Mouse (Mus musculus) embryonic facial prominence, embryonic 11.5 days (tissue): ENCODE measurements around the gene Lpxn. TPM values are rescaled to one million over a fixed set of nuclear protein-coding genes. Genes with fewer than 3 reads are reported as not detected.

Source experiments
- ATAC-seq: fragments of 200-750 bp; cut with Nextera tagmentation; replicated peaks from 2 replicates; pipeline ENCODE4 v1.8.0; 2017; ENCODE audit warnings: low read depth; ENCODE audit not compliant: insufficient number of reproducible peaks, low FRiP score, low TSS enrichment
- DNase-seq: peaks from one replicate; pipeline ENCODE4 v3.0.0-alpha.2; 2015; ENCODE audit warnings: low spot score
- H3K27ac ChIP-seq: fragments of 300-500 bp; sonication (generic); replicated peaks from 2 replicates; pipeline ENCODE4 v1.5.1; 2014; ENCODE audit warnings: mild to moderate bottlenecking, low read depth, low read length, control low read depth
- H3K27me3 ChIP-seq: fragments of 300-500 bp; sonication (generic); 2 replicates; pipeline ENCODE4 v1.6.1; 2014; ENCODE audit warnings: mild to moderate bottlenecking, low read length, moderate library complexity, mixed read lengths; ENCODE audit not compliant: control insufficient read depth, insufficient read depth
- H3K36me3 ChIP-seq: fragments of 300-500 bp; sonication (generic); replicated peaks from 2 replicates; pipeline ENCODE4 v1.6.1; 2014; ENCODE audit warnings: low read depth, mild to moderate bottlenecking, low read length, moderate library complexity, mixed read lengths; ENCODE audit not compliant: control insufficient read depth, insufficient read depth
- H3K4me1 ChIP-seq: fragments of 300-500 bp; sonication (generic); 2 replicates; pipeline ENCODE4 v1.6.1; 2014; ENCODE audit warnings: low read length, mixed read lengths; ENCODE audit not compliant: control insufficient read depth, insufficient read depth
- H3K4me2 ChIP-seq: fragments of 300-500 bp; sonication (generic); 2 replicates; pipeline ENCODE4 v1.6.1; 2014; ENCODE audit warnings: low read depth, mild to moderate bottlenecking, control low read depth, low read length, moderate library complexity
- H3K4me3 ChIP-seq: fragments of 300-500 bp; sonication (generic); 2 replicates; pipeline ENCODE4 v1.5.1; 2014; ENCODE audit warnings: low read depth, low read length, control low read depth
- H3K9ac ChIP-seq: fragments of 300-500 bp; sonication (generic); replicated peaks from 2 replicates; pipeline ENCODE4 v1.6.1; 2014; ENCODE audit warnings: mild to moderate bottlenecking, control low read depth, low read length
- H3K9me3 ChIP-seq: fragments of 300-500 bp; sonication (generic); replicated peaks from 2 replicates; pipeline ENCODE4 v1.6.1; 2016; ENCODE audit warnings: mild to moderate bottlenecking, low read length, inconsistent platforms, mixed read lengths; ENCODE audit not compliant: control insufficient read depth
- WGBS: fragments of 180-500 bp; shearing (Covaris S2); extraction: QIAGEN DNeasy Blood & Tissue Kit; methylation state at CpG from one replicate; pipeline ENCODE4 v1.1.7; 2014; 5-methylcytosine and 5-hydroxymethylcytosine counted together
- polyA plus RNA-seq: library from polyadenylated mRNA; unstranded; fragments of >200 nt; fragmentation: Nextera tagmentation; extraction: Ambion mirVana; gene quantifications from 2 replicates; pipeline ENCODE4 v1.2.1, GENCODE M21; 2014

The Lpxn gene
- polyA plus RNA-seq, 1 experiment from 2014 or later: 0.80 TPM

DNA sequence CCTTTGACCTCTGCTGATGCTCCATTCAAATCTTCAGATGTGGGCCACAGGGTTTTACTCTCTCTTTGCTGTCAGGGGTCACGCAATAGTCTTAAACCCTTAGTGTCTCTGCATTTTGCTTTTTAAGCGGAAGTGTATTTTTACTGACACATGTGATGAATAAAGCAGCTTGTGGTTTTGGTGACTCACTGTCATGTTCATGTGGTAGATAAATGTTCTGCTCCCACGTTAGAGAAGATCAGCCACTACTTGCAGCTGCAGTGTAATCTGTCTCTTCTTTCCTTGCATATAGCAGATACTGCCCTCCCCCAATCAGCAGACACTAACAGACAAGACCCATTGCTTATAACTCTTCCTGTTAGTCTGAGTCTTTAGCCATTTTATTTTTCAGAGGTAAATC is 37.6 kb downstream of the Lpxn start:
- no peak overlapping the region for H3K4me2 ChIP-seq
- WGBS: 78% methylated on average over 3 of the region's 3 CpGs

GRCm38 (mm10) chr19:12838507-12838906 is 42.5 kb downstream of the Lpxn start:
- Histone ChIP-seq H3K36me3 (no peaks in the 10 kb centered on the region), H3K27ac (no peak overlapping the region), H3K4me1 (no peaks in the 10 kb centered on the region), H3K9ac (no peak overlapping the region), H3K4me2 (no peak overlapping the region), H3K4me3 (no peak overlapping the region), H3K9me3 (no peaks in the 10 kb centered on the region), H3K27me3 (no peaks in the 10 kb centered on the region)
- ATAC-seq (no peak), DNase-seq (no peak)
- WGBS: 86% methylated on average over 1 of the region's 1 CpGs

More for the DNA sequence above, 37.6 kb downstream of the Lpxn start:
- H3K4me1 ChIP-seq: no peaks in the 10 kb centered on the region
- ATAC-seq (no peak), DNase-seq (no peak)
- H3K27ac ChIP-seq: no peak overlapping the region
- H3K4me3 ChIP-seq: no peak overlapping the region
- H3K27me3 ChIP-seq: no peaks in the 10 kb centered on the region
- H3K36me3 ChIP-seq: no peaks in the 10 kb centered on the region
- H3K9ac ChIP-seq: no peak overlapping the region
- no peaks in the 10 kb centered on the region for H3K9me3 ChIP-seq

DNA sequence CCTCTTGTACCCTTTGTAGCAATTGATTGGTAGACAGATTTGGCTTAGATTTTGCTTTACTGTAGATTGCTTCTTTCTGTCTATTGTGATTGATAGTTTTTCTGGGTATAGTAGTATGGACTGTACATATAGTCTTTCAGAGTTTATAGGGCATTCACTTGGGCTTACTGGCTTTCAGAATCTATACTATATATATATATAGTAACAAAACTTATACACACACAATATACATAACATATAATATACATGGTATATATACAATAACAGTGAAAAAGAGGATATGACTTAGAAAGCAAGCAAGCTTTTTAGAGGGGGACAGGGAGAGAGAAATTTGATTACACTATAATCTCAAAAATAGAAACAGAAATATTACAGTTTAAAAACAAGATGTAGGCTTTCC is 50.4 kb downstream of the Lpxn start, which contains the start of gene Gm5244:
Gm5244 (plus strand) TSS at position 301 of the 400 bp plus-strand sequence.
- no peak for ATAC-seq
- no peak for DNase-seq
- no peaks in the 10 kb centered on the region for H3K27me3 ChIP-seq

DNA sequence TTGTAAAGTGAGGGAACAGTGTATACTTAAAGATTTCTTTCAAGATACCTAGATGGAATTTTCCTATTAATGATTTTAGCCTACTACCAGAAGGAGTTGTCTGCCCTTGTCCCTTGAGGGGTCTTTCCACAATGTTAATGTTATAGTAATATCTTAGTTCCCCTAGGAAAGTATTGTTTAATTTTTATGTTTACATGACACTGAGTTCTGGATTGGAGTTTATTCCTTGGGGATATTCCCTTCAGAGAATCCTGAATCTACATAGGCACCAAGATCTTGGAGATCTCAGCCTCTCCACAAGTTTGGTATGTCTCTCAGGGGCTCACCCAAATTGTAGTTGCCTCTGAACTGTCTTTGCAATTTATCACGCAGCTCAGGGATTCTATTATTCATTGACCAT is 61.0 kb downstream of the Lpxn start, which contains the start of gene Olfr1444:
Olfr1444 (plus strand) TSS at position 301 of the 400 bp plus-strand sequence.
- Histone ChIP-seq H3K4me1 (no peaks in the 10 kb centered on the region), H3K27ac (no peak within 1 kb of the TSS), H3K4me2 (no peak within 1 kb of the TSS), H3K4me3 (no peak within 1 kb of the TSS), H3K27me3 (no peaks in the 10 kb centered on the region), H3K9me3 (no peaks in the 10 kb centered on the region), H3K9ac (no peak within 1 kb of the TSS), H3K36me3 (no peaks in the 10 kb centered on the region)
- WGBS: 32% methylated on average over 1 of the region's 1 CpGs
- ATAC-seq: no peak
- DNase-seq: no peak

More for the DNA sequence above, 50.4 kb downstream of the Lpxn start, which contains the start of gene Gm5244:
- no peaks in the 10 kb centered on the region for H3K4me1 ChIP-seq
- no peak within 1 kb of the TSS for H3K4me2 ChIP-seq
- H3K36me3 ChIP-seq: no peaks in the 10 kb centered on the region
- H3K27ac ChIP-seq: no peak within 1 kb of the TSS
- H3K9me3 ChIP-seq: no peaks in the 10 kb centered on the region
- no peak within 1 kb of the TSS for H3K4me3 ChIP-seq
- no peak within 1 kb of the TSS for H3K9ac ChIP-seq

Other genes starting within 250 kb of the Lpxn start
- gene Gm4952, start 196.2 kb upstream of the Lpxn start, polyA plus RNA-seq: 0.13 and 0.18 TPM in 2 replicates
- not detected in 2 replicates for gene Glyat, start 162.9 kb upstream of the Lpxn start, polyA plus RNA-seq
- gene Olfr1442, start 125.8 kb upstream of the Lpxn start, polyA plus RNA-seq: not detected in 2 replicates
- not detected in 2 replicates for gene Olfr1443, start 118.1 kb upstream of the Lpxn start, polyA plus RNA-seq
- not detected in 2 replicates for gene Keg1, start 100.4 kb upstream of the Lpxn start, polyA plus RNA-seq
- gene Cntf, start 30.6 kb upstream of the Lpxn start, polyA plus RNA-seq: 0.22 and 0.77 TPM in 2 replicates
- gene Zfp91, start 67 bp upstream of the Lpxn start, polyA plus RNA-seq: 10.5 and 11.0 TPM in 2 replicates
- gene Gm5244, start 50.5 kb downstream of the Lpxn start, polyA plus RNA-seq: not detected in 2 replicates
- gene Olfr1444, start 61.1 kb downstream of the Lpxn start, polyA plus RNA-seq: not detected in 2 replicates
- not detected in 2 replicates for gene Olfr1445, start 87.7 kb downstream of the Lpxn start, polyA plus RNA-seq
- gene Olfr1446, start 97.3 kb downstream of the Lpxn start, polyA plus RNA-seq: not detected in 2 replicates
- not detected in 2 replicates for gene Olfr1447, start 107.5 kb downstream of the Lpxn start, polyA plus RNA-seq
- gene Olfr1448, start 128.2 kb downstream of the Lpxn start, polyA plus RNA-seq: not detected in 2 replicates
- gene Olfr1449, start 134.6 kb downstream of the Lpxn start, polyA plus RNA-seq: not detected in 2 replicates
- gene Olfr1450, start 154.1 kb downstream of the Lpxn start, polyA plus RNA-seq: not detected in 2 replicates
- not detected in 2 replicates for gene Olfr1451, start 198.8 kb downstream of the Lpxn start, polyA plus RNA-seq
- not detected in 2 replicates for gene Olfr1453, start 232.1 kb downstream of the Lpxn start, polyA plus RNA-seq